Mouse (Mus musculus): ENCODE measurements around the gene Specc1. TPM values are rescaled to one million over a fixed set of nuclear protein-coding genes. Genes with fewer than 3 reads are reported as not detected.

Gene Specc1
- polyA plus RNA-seq (2015; fragmentation: Nextera tagmentation; extraction: Ambion mirVana): 11.1 and 12.9 TPM in 2 replicates

GRCm38 (mm10) chr11:61956572-61957295 is at the start of gene Specc1:
Gene Specc1 (plus strand): TSS chr11:61956763.
- under 1% methylated on average over 53 of the region's 58 CpGs for WGBS

GRCm38 (mm10) chr11:61908315-61908714 is 48.2 kb upstream of the Specc1 start:
- Histone ChIP-seq H3K9ac (no peak overlapping the region), H3K4me1 (replicated peaks) (no peaks in the 10 kb centered on the region), H3K4me3 (no peak overlapping the region), H3K9me3 (replicated peaks) (no peaks in the 10 kb centered on the region), H3K27ac (no peak overlapping the region), H3K4me2 (no peak overlapping the region), H3K36me3 (peaks cover 56% of the 10 kb centered on the region), H3K27me3 (no peaks in the 10 kb centered on the region)
- ATAC-seq (replicated peaks; ENCODE audit: insufficient number of reproducible peaks, insufficient read depth, low FRiP score, low read depth): no peak

More at GRCm38 (mm10) chr11:61956572-61957295, at the start of gene Specc1:
- Histone ChIP-seq H3K9me3 (replicated peaks) (no peaks in the 10 kb centered on the region), H3K27me3 (peaks cover 28% of the 10 kb centered on the region), H3K36me3 (no peaks in the 10 kb centered on the region), H3K4me1 (replicated peaks) (peaks cover 6% of the 10 kb centered on the region), H3K9ac (peak within 1 kb of the TSS; percentile 35), H3K4me3 (peak within 1 kb of the TSS; percentile 64), H3K27ac (no peak within 1 kb of the TSS), H3K4me2 (peak within 1 kb of the TSS; percentile 100)
- ATAC-seq (replicated peaks; ENCODE audit: insufficient number of reproducible peaks, insufficient read depth, low FRiP score, low read depth): peak; percentile 86

GRCm38 (mm10) chr11:61919702-61920101 is 36.9 kb upstream of the Specc1 start:
- no peaks in the 10 kb centered on the region for H3K27me3 ChIP-seq
- no peak overlapping the region for H3K9ac ChIP-seq
- no peak overlapping the region for H3K4me3 ChIP-seq
- H3K4me1 ChIP-seq (replicated peaks): peaks cover 11% of the 10 kb centered on the region
- H3K4me2 ChIP-seq: no peak overlapping the region
- peaks cover 25% of the 10 kb centered on the region for H3K36me3 ChIP-seq
- H3K27ac ChIP-seq: no peak overlapping the region
- H3K9me3 ChIP-seq (replicated peaks): no peaks in the 10 kb centered on the region
- 94% methylated on average over 3 of the region's 3 CpGs for WGBS
- ATAC-seq (replicated peaks; ENCODE audit: insufficient number of reproducible peaks, insufficient read depth, low FRiP score, low read depth): no peak

- WGBS: 41% methylated on average over 1 of the region's 1 CpGs
- Histone ChIP-seq H3K4me1 (replicated peaks) (peaks cover 17% of the 10 kb centered on the region), H3K27me3 (no peaks in the 10 kb centered on the region), H3K9me3 (replicated peaks) (no peaks in the 10 kb centered on the region), H3K27ac (no peak overlapping the region), H3K4me3 (no peak overlapping the region), H3K9ac (no peak overlapping the region), H3K36me3 (peaks cover 9% of the 10 kb centered on the region; the same call in 1 of the 2 replicates), H3K4me2 (no peak overlapping the region)
- no peak for ATAC-seq (replicated peaks; ENCODE audit: insufficient number of reproducible peaks, insufficient read depth, low FRiP score, low read depth)
Measured at GRCm38 (mm10) chr11:61923309-61923708, 33.3 kb upstream of the Specc1 start.

GRCm38 (mm10) chr11:61929323-61930097 is 27.1 kb upstream of the Specc1 start:
- ATAC-seq (replicated peaks; ENCODE audit: insufficient number of reproducible peaks, insufficient read depth, low FRiP score, low read depth): peak; percentile 61
- Histone ChIP-seq H3K36me3 (no peaks in the 10 kb centered on the region; the same call in 1 of the 2 replicates), H3K27me3 (no peaks in the 10 kb centered on the region), H3K9me3 (replicated peaks) (no peaks in the 10 kb centered on the region), H3K9ac (peak overlapping the region; percentile 94), H3K4me3 (peak overlapping the region; percentile 99), H3K27ac (peak overlapping the region; percentile 98), H3K4me2 (peak overlapping the region; percentile 74), H3K4me1 (replicated peaks) (peaks cover 26% of the 10 kb centered on the region)
- WGBS: 1% methylated on average over 45 of the region's 47 CpGs

- Histone ChIP-seq H3K4me1 (replicated peaks) (peaks cover 24% of the 10 kb centered on the region), H3K27ac (peak within 1 kb of the TSS; percentile 98), H3K9ac (peak within 1 kb of the TSS; percentile 94), H3K27me3 (no peaks in the 10 kb centered on the region), H3K9me3 (replicated peaks) (no peaks in the 10 kb centered on the region), H3K4me3 (peak within 1 kb of the TSS; percentile 99), H3K36me3 (no peaks in the 10 kb centered on the region; the same call in 1 of the 2 replicates), H3K4me2 (peak within 1 kb of the TSS; percentile 74)
- under 1% methylated on average over 43 of the region's 43 CpGs for WGBS
- ATAC-seq (replicated peaks; ENCODE audit: insufficient number of reproducible peaks, insufficient read depth, low FRiP score, low read depth): peak; percentile 95
Measured at GRCm38 (mm10) chr11:61930098-61930517, 26.5 kb upstream of the Specc1 start, which contains the start of gene Akap10. Gene Akap10 (minus strand): TSS chr11:61930252.

GRCm38 (mm10) chr11:61930640-61931586 is 25.6 kb upstream of the Specc1 start:
- H3K9ac ChIP-seq: peak overlapping the region; percentile 69
- peaks cover 23% of the 10 kb centered on the region for H3K4me1 ChIP-seq (replicated peaks)
- no peaks in the 10 kb centered on the region for H3K27me3 ChIP-seq
- H3K4me2 ChIP-seq: peak overlapping the region; percentile 74
- H3K27ac ChIP-seq: peak overlapping the region; percentile 98
- H3K9me3 ChIP-seq (replicated peaks): no peaks in the 10 kb centered on the region
- ATAC-seq (replicated peaks; ENCODE audit: insufficient number of reproducible peaks, insufficient read depth, low FRiP score, low read depth): 0 out of 2 replicates have a peak, but pooled peaks have one; percentile 4
- 17% methylated on average over 11 of the region's 11 CpGs for WGBS
- H3K36me3 ChIP-seq: no peaks in the 10 kb centered on the region; the same call in 1 of the 2 replicates
- peak overlapping the region; percentile 99 for H3K4me3 ChIP-seq

- Histone ChIP-seq H3K27me3 (no peaks in the 10 kb centered on the region), H3K9ac (no peak overlapping the region), H3K4me2 (no peak overlapping the region), H3K9me3 (replicated peaks) (no peaks in the 10 kb centered on the region), H3K27ac (no peak overlapping the region), H3K4me1 (replicated peaks) (no peaks in the 10 kb centered on the region), H3K36me3 (no peaks in the 10 kb centered on the region), H3K4me3 (no peak overlapping the region)
- no peak for ATAC-seq (replicated peaks; ENCODE audit: insufficient number of reproducible peaks, insufficient read depth, low FRiP score, low read depth)
- WGBS: 79% methylated on average over 1 of the region's 1 CpGs
Measured at GRCm38 (mm10) chr11:61937761-61938160, 18.8 kb upstream of the Specc1 start.

- Histone ChIP-seq H3K4me2 (no peak overlapping the region), H3K9ac (no peak overlapping the region), H3K4me1 (replicated peaks) (no peaks in the 10 kb centered on the region), H3K27me3 (no peaks in the 10 kb centered on the region), H3K36me3 (no peaks in the 10 kb centered on the region), H3K4me3 (no peak overlapping the region), H3K27ac (no peak overlapping the region), H3K9me3 (replicated peaks) (no peaks in the 10 kb centered on the region)
- WGBS: 79% methylated on average over 2 of the region's 2 CpGs
- ATAC-seq (replicated peaks; ENCODE audit: insufficient number of reproducible peaks, insufficient read depth, low FRiP score, low read depth): no peak
Measured at GRCm38 (mm10) chr11:61942903-61943302, 13.7 kb upstream of the Specc1 start.

GRCm38 (mm10) chr11:61944417-61944816 is 12.1 kb upstream of the Specc1 start:
- WGBS: 68% methylated on average over 9 of the region's 9 CpGs
- no peak overlapping the region for H3K4me3 ChIP-seq
- no peak overlapping the region for H3K4me2 ChIP-seq
- no peaks in the 10 kb centered on the region for H3K27me3 ChIP-seq
- no peaks in the 10 kb centered on the region for H3K9me3 ChIP-seq (replicated peaks)
- no peak overlapping the region for H3K9ac ChIP-seq
- H3K4me1 ChIP-seq (replicated peaks): no peaks in the 10 kb centered on the region
- ATAC-seq (replicated peaks; ENCODE audit: insufficient number of reproducible peaks, insufficient read depth, low FRiP score, low read depth): no peak
- no peak overlapping the region for H3K27ac ChIP-seq
- H3K36me3 ChIP-seq: no peaks in the 10 kb centered on the region
